Mouse (Mus musculus) spleen, adult 2 months (tissue): ENCODE measurements at regions not wholly inside any gene's neighbourhood (a gene's known extent, or its start where the extent isn't known, plus 50 kb on each side); places are given as distances from the start of the nearest gene placed in this dataset.

ENCODE experiments used
- CTCF ChIP-seq: fragments of 200-500 bp; IDR thresholded peaks from 2 replicates; pipeline ENCODE4 v1.5.1; 2011; ENCODE audit warnings: mild to moderate bottlenecking, inconsistent platforms; ENCODE audit not compliant: insufficient read depth, insufficient read length, insufficient replicate concordance; ENCODE audit errors: extremely low read depth
- POLR2A ChIP-seq: fragments of 200-500 bp; IDR thresholded peaks from 2 replicates; pipeline ENCODE4 v1.6.1; 2011; ENCODE audit warnings: low read depth, low read length, inconsistent platforms

- no peak for TF ChIP-seq POLR2A
- TF ChIP-seq CTCF: no peak
These were observed 307.3 kb downstream of the Gm49356 start for GRCm38 (mm10) chr15:59196351-59196750.
